Mouse (Mus musculus): ENCODE measurements around the gene Shoc2. TPM values are rescaled to one million over a fixed set of nuclear protein-coding genes. Genes with fewer than 3 reads are reported as not detected.

The Shoc2 gene
- polyA plus RNA-seq, 1 experiment from 2014 or later, result 50.5 TPM

DNA sequence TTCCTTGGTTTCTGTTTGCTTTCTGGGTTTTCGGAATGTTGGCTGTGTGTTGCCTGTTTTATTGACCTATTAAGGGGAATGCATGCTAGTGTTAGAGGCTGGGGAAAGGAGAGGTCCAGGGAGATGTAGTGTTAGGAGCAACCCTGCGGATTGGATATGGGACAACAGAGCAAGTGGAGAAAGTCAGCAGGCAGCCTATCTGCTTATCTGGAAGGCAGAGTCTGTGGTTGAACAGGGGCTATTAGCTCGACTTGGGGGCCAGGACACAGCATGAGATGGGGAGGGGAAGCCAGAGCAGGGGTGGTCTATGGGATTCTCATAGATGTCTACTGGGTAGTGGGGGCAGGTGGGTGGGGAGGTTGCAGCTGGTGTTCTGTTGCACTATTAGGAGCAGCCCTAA is 37.9 kb downstream of the Shoc2 start:
- H3K27me3 ChIP-seq, result no peaks in the 10 kb centered on the region
- H3K27ac ChIP-seq, result no peak overlapping the region
- H3K9ac ChIP-seq, result no peak overlapping the region
- 0 out of 2 replicates have a peak, but pooled peaks cover 3% of the 10 kb centered on the region for H3K9me3 ChIP-seq
- H3K4me1 ChIP-seq, result no peaks in the 10 kb centered on the region; the same call in 1 of the 2 replicates
- no peak overlapping the region for H3K4me2 ChIP-seq
- no peak for ATAC-seq (ENCODE audit: insufficient number of reproducible peaks, insufficient read depth, low FRiP score, low TSS enrichment, low read depth)
- 81% methylated on average over 3 of the region's 3 CpGs for WGBS
- no peak overlapping the region for H3K4me3 ChIP-seq
- peaks cover 12% of the 10 kb centered on the region for H3K36me3 ChIP-seq

DNA sequence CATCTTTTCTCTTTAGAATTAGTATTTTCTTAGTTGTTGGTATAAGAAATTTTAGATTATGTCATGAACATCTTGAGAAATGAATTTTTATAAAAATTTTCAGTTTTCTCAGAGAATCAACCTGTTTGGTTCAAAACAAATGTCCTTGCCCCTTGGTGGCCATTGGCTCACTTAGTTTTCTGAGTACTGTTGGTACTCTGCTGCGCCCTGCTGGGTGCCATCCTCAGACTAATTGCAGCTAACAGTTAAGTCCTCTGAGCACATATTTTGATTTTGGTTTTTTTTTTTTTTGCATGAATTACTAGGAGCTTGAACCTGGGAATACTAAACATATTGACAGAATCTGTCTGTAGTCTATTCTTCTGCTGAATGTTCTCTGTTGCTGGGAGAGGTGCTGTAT is 39.2 kb downstream of the Shoc2 start:
- 98% methylated on average over 1 of the region's 1 CpGs for WGBS
- Histone ChIP-seq H3K27me3 (no peaks in the 10 kb centered on the region), H3K36me3 (peaks cover 20% of the 10 kb centered on the region), H3K4me1 (no peaks in the 10 kb centered on the region; the same call in 1 of the 2 replicates), H3K4me3 (no peak overlapping the region), H3K9ac (no peak overlapping the region), H3K27ac (no peak overlapping the region), H3K9me3 (0 out of 2 replicates have a peak, but pooled peaks cover 2% of the 10 kb centered on the region), H3K4me2 (no peak overlapping the region)
- no peak for ATAC-seq (ENCODE audit: insufficient number of reproducible peaks, insufficient read depth, low FRiP score, low TSS enrichment, low read depth)

DNA sequence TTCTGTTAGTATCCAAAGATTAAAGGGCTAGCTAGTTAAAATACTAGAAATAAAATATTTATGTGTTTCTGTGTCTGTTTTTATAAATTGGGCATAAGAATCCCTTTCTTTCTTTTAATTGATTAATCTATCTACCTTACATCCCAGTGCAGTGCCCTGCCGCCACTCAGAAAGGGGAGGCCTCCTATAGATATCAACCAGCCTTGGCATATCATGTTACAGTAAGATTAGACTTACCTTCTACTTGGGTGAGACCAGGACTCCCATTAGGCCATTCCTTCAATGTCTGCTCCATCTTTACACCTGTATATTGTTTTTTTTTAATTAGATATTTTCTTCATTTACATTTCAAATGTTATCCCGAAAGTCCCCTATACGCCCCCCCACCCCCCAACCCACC is 40.5 kb downstream of the Shoc2 start:
- Histone ChIP-seq H3K36me3 (peaks cover 16% of the 10 kb centered on the region), H3K4me2 (no peak overlapping the region), H3K27ac (no peak overlapping the region), H3K9me3 (no peaks in the 10 kb centered on the region), H3K27me3 (no peaks in the 10 kb centered on the region), H3K4me3 (no peak overlapping the region), H3K4me1 (no peaks in the 10 kb centered on the region; the same call in 1 of the 2 replicates), H3K9ac (no peak overlapping the region)
- ATAC-seq (ENCODE audit: insufficient number of reproducible peaks, insufficient read depth, low FRiP score, low TSS enrichment, low read depth), result no peak
- WGBS, result 91% methylated on average over 3 of the region's 3 CpGs

DNA sequence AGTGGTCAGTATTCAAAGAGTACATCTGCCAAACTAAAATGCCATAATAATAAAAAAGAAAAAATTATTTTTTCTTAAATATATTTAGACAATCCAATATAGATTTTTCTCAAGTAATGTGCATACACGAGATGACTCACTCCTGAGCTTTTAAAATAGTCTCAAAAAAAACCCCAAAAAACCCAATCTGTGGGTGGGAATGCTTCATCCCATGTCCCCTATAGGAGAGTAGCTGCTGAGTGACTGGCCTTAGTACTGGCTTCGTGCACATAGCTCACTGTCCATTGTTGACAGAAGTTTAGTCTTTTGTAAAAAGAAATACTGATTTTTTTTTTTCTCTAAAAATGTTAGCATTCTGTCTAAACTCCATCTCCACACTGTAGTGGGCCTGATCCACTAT is 46.4 kb downstream of the Shoc2 start:
- Histone ChIP-seq H3K36me3 (peaks cover 25% of the 10 kb centered on the region), H3K4me3 (no peak overlapping the region), H3K4me2 (no peak overlapping the region), H3K9ac (no peak overlapping the region), H3K4me1 (no peaks in the 10 kb centered on the region), H3K27me3 (no peaks in the 10 kb centered on the region), H3K9me3 (no peaks in the 10 kb centered on the region), H3K27ac (no peak overlapping the region)
- no peak for ATAC-seq (ENCODE audit: insufficient number of reproducible peaks, insufficient read depth, low FRiP score, low TSS enrichment, low read depth)
- WGBS, result 92% methylated on average over 2 of the region's 2 CpGs

DNA sequence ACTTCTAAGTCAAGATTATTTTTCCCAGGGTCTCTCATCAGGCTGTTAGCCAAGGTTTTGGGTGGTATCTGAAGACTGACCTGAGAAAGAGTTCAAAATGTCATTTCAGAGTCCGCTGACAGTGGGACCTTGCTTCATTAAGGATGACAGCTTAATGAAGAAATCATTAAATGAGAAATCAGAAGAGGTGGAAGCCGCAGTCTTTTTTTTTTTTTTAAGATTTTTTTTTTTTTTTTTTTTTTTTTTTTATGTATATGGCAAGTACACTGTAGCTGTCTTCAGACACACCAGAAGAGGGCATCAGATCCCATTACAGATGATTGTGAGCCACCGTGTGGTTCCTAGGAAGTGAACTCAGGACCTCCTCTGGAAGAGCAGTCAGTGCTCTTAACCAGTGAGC is 49.8 kb downstream of the Shoc2 start:
- no peak overlapping the region for H3K27ac ChIP-seq
- peaks cover 12% of the 10 kb centered on the region for H3K36me3 ChIP-seq
- no peak overlapping the region for H3K9ac ChIP-seq
- no peak overlapping the region for H3K4me3 ChIP-seq
- WGBS, result 74% methylated on average over 3 of the region's 3 CpGs
- no peaks in the 10 kb centered on the region for H3K9me3 ChIP-seq
- no peaks in the 10 kb centered on the region for H3K27me3 ChIP-seq
- ATAC-seq (ENCODE audit: insufficient number of reproducible peaks, insufficient read depth, low FRiP score, low TSS enrichment, low read depth), result no peak
- H3K4me2 ChIP-seq, result no peak overlapping the region
- H3K4me1 ChIP-seq, result peaks cover 5% of the 10 kb centered on the region; the same call in 1 of the 2 replicates

DNA sequence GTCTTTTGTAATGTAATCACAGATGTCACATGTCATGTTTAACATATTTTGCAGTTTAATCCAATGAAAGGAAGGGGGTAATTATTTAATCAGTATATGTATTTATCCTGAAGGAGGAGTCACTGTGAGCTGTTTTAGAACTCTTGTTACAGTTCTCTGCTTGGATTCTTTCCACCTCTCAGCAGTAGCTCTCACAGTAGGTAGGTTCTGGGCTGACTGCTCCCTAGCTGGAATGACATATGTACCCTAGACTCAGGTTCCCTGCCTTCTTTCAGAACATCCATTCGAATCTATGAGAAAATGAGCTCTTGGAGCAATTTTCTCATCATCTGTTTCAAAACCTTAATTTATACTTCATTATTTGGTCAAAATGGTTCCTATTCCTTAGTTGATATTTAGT is 50.2 kb downstream of the Shoc2 start:
- peaks cover 10% of the 10 kb centered on the region for H3K36me3 ChIP-seq
- no peak overlapping the region for H3K4me2 ChIP-seq
- no peak for ATAC-seq (ENCODE audit: insufficient number of reproducible peaks, insufficient read depth, low FRiP score, low TSS enrichment, low read depth)
- H3K4me1 ChIP-seq, result peaks cover 7% of the 10 kb centered on the region; the same call in 1 of the 2 replicates
- no peak overlapping the region for H3K27ac ChIP-seq
- no peak overlapping the region for H3K9ac ChIP-seq
- no peak overlapping the region for H3K4me3 ChIP-seq
- H3K27me3 ChIP-seq, result no peaks in the 10 kb centered on the region
- no peaks in the 10 kb centered on the region for H3K9me3 ChIP-seq
- 62% methylated on average over 1 of the region's 1 CpGs for WGBS

DNA sequence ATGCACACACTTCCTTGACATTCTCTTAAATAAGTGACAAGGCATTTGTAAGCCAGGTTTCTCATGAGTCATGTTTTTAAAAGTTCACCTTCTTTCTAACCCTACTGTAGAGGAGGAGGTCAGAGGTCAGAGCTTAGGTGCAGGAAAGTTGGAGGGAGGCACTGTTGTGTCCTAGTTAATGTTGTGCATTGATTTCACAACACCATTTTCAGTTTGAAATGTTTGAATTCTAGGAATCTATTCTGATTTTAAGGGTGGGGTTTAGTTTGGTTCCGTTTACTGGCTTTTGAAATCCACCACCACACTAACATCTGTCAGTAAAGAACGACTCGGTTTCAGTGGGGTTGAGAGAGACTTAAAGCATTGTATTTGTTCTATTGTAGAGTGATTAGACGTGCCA is 66.9 kb downstream of the Shoc2 start:
- H3K9ac ChIP-seq, result no peak overlapping the region
- H3K9me3 ChIP-seq, result no peaks in the 10 kb centered on the region
- no peaks in the 10 kb centered on the region for H3K4me1 ChIP-seq
- H3K4me2 ChIP-seq, result no peak overlapping the region
- WGBS, result 80% methylated on average over 4 of the region's 4 CpGs
- H3K36me3 ChIP-seq, result no peaks in the 10 kb centered on the region
- H3K4me3 ChIP-seq, result no peak overlapping the region
- H3K27ac ChIP-seq, result no peak overlapping the region
- no peak for ATAC-seq (ENCODE audit: insufficient number of reproducible peaks, insufficient read depth, low FRiP score, low TSS enrichment, low read depth)
- H3K27me3 ChIP-seq, result no peaks in the 10 kb centered on the region

DNA sequence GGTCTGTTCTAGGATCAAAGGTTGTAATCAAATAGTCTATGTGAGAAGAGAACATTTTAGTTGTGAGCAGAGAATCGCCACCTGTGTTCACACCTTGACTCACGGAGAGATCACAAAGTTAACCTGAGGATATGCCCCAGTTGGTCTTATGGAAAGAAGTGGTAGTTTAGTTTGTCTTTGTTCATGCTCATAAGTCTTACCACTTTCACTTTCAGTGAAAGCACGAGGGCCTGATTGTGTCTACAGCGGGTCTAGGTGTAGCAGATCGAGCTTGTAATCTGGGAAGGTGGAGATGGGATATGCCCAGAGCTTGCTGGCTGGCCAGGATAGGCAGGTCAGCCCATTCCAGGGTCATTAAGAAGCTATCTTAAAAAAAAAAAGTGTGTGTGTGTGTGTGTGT is 70.9 kb downstream of the Shoc2 start:
- Histone ChIP-seq H3K4me3 (no peak overlapping the region), H3K9ac (no peak overlapping the region), H3K27ac (no peak overlapping the region), H3K36me3 (0 out of 2 replicates have a peak, but pooled peaks cover 4% of the 10 kb centered on the region), H3K4me2 (no peak overlapping the region), H3K27me3 (no peaks in the 10 kb centered on the region), H3K9me3 (no peaks in the 10 kb centered on the region), H3K4me1 (no peaks in the 10 kb centered on the region)
- no peak for ATAC-seq (ENCODE audit: insufficient number of reproducible peaks, insufficient read depth, low FRiP score, low TSS enrichment, low read depth)
- WGBS, result 97% methylated on average over 5 of the region's 5 CpGs

DNA sequence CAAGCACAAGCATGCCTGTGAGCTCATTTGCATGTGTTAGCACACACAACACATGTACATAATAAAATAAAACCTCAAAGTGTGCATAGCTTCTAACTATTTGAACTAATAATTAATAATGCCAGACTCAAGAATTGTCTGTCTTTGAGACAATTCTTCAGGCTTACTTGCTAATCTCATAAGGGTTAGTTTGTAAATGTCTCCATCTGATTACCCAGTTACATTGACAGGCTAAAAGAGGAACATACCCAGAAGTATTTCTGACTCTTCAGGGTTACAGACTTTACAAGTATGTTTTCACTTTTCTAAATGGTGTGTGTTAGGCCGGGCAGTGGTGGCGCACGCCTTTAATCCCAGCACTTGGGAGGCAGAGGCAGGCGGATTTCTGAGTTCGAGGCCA is 71.4 kb downstream of the Shoc2 start:
- Histone ChIP-seq H3K4me2 (no peak overlapping the region), H3K4me1 (no peaks in the 10 kb centered on the region), H3K9ac (no peak overlapping the region), H3K27ac (no peak overlapping the region), H3K4me3 (no peak overlapping the region), H3K36me3 (0 out of 2 replicates have a peak, but pooled peaks cover 4% of the 10 kb centered on the region), H3K27me3 (no peaks in the 10 kb centered on the region), H3K9me3 (no peaks in the 10 kb centered on the region)
- 90% methylated on average over 5 of the region's 5 CpGs for WGBS
- ATAC-seq (ENCODE audit: insufficient number of reproducible peaks, insufficient read depth, low FRiP score, low TSS enrichment, low read depth), result no peak

DNA sequence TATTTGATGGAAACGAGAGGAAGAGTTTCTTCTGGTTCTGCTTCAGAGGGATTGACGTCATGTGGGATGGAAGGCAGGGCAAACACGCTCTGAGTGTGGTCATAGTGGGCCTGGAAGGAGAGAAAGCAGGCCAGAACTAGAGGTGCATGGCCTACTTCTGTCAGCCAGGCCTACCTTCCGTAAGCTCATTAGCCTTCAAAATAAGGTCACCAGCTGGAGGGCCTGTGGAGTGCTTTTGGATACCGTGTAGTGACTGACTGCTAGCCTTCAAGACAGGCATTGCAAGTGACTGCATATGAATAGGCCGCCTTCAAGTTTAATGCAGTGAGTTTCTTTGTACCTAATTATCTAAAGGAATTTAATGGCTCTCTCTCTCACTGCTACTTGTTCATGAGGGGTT is 91.0 kb downstream of the Shoc2 start:
- Histone ChIP-seq H3K36me3 (peaks cover 36% of the 10 kb centered on the region), H3K4me1 (no peaks in the 10 kb centered on the region)
- ATAC-seq (ENCODE audit: insufficient number of reproducible peaks, insufficient read depth, low FRiP score, low TSS enrichment, low read depth), result no peak

DNA sequence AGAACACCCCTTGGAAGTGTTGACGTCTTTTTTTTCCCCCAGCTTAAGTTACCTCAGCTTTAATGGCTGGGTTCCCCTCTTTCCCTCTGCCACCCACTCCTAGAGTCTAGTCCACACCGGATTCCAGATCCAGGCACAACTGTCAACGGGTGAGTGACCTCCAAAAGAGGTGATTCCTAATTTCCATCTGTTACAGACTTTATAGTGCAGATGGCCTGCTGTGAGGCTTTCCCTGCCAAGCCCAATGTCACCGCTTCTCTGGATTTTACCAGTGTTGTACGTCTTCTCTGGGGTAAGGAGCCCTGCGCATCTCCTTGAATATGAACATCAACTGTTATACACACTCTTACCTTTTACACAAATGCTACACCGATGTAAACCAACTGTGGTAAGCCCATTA is 95.3 kb downstream of the Shoc2 start:
- Histone ChIP-seq H3K9me3 (no peaks in the 10 kb centered on the region), H3K27ac (no peak overlapping the region), H3K9ac (no peak overlapping the region), H3K4me2 (no peak overlapping the region), H3K36me3 (peaks cover 15% of the 10 kb centered on the region), H3K4me3 (no peak overlapping the region), H3K27me3 (peaks cover 8% of the 10 kb centered on the region), H3K4me1 (peaks cover 4% of the 10 kb centered on the region)
- WGBS, result 80% methylated on average over 7 of the region's 7 CpGs
- no peak for ATAC-seq (ENCODE audit: insufficient number of reproducible peaks, insufficient read depth, low FRiP score, low TSS enrichment, low read depth)

More for the DNA sequence above, 91.0 kb downstream of the Shoc2 start:
- Histone ChIP-seq H3K9me3 (no peaks in the 10 kb centered on the region), H3K4me3 (no peak overlapping the region), H3K9ac (no peak overlapping the region), H3K27ac (no peak overlapping the region), H3K4me2 (no peak overlapping the region), H3K27me3 (no peaks in the 10 kb centered on the region)
- 88% methylated on average over 6 of the region's 6 CpGs for WGBS

DNA sequence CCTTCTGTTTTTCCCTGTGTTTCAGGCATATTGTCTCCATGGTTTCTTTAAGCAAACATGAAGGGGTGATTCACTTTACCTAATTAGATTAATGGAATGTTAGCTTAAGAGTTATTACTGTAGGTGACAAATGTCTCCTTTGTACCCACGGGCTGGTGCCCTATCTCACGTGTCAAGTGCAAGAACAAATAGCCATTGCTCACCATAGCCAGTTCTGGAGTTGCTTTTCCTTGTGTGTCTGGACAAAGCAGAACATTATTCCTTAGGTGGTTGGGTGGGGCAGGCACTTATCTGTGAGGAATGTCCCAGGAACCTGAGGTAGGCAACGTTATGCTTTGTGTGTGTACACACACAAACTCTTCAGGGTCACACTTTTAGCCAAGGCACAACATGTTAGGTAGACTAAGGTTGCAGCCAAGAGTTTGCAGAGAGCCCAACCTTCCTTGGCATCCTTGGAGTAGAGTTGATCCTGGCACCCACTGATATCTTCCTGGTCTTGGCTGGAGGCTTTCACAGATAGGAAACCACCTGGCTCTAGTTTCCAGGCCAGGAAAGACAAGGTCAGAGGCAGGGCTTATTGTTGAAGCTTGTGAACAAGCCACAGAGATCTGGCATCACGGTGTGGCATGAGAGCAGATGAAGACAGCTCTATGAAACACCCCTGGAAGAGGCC is 96.4 kb downstream of the Shoc2 start:
- Histone ChIP-seq H3K9me3 (no peaks in the 10 kb centered on the region), H3K4me2 (no peak overlapping the region), H3K27ac (no peak overlapping the region), H3K36me3 (peaks cover 10% of the 10 kb centered on the region), H3K27me3 (peaks cover 19% of the 10 kb centered on the region), H3K9ac (no peak overlapping the region), H3K4me1 (peaks cover 14% of the 10 kb centered on the region), H3K4me3 (no peak overlapping the region)
- 62% methylated on average over 4 of the region's 4 CpGs for WGBS
- ATAC-seq (ENCODE audit: insufficient number of reproducible peaks, insufficient read depth, low FRiP score, low TSS enrichment, low read depth), result no peak

Data from embryonic facial prominence, embryonic 13.5 days (tissue).